Mouse (Mus musculus): Measurements from ENCODE around the gene Sertad2. TPM values are rescaled to one million over a fixed set of nuclear protein-coding genes. Genes with fewer than 3 reads are reported as not detected.

Gene Sertad2
- polyA plus RNA-seq, 1 experiment, result 36.4 TPM

DNA sequence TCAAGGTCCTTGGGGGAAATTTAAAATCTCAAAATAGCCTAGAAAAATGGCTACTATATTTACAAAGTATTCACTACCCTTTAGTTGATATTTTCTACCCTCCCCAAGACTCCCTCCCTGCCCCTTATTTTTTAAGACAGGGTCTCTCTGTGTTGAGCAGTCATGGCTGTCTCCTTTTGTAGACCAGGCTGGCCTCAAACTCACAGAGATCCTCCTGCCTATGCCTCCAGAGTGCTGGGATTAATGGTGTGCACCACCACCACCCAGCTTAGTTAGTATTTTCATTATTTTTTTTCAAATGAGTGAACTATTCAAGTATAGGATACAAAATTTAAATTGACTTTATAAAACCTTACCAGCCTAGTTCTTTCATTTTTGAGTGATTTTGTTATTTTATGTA lies 94.0 kb downstream of the Sertad2 start:
- no peak overlapping the region for H3K4me3 ChIP-seq (ENCODE audit: insufficient read depth, low read length)
- H3K4me1 ChIP-seq (ENCODE audit: control insufficient read depth, insufficient read depth, low read length), result peaks cover 11% of the 10 kb centered on the region
- H3K27ac ChIP-seq (ENCODE audit: insufficient read depth, low read length), result no peak overlapping the region
- TF ChIP-seq POLR2A (IDR thresholded peaks at IDR 0.05; ENCODE audit: low read depth, low read length), result no peak
- no peak for TF ChIP-seq CTCF (IDR thresholded peaks at IDR 0.05; ENCODE audit: borderline replicate concordance, insufficient read depth, low read length)

DNA sequence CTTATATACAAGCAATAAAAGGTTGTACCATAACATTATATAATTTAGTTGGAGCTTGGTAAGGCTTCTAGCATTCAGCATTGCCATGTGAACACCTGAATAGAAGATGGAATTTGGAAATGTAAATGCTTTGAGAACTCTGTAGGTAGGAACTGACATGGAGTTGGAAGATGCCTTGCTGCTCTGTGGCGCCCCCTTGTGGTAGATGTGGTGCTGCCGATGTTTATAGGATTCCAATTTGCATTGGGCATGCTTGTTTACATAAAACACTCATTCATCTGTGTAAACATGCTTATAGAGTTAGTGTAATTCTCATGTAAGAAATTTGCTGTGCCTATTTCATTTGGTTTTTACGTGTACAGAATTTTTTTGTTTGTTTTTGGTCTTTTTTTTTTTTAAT lies 95.8 kb downstream of the Sertad2 start:
- Histone ChIP-seq H3K27ac (ENCODE audit: insufficient read depth, low read length) (no peak overlapping the region), H3K4me3 (ENCODE audit: insufficient read depth, low read length) (no peak overlapping the region), H3K4me1 (ENCODE audit: control insufficient read depth, insufficient read depth, low read length) (peaks cover 13% of the 10 kb centered on the region)
- TF ChIP-seq POLR2A (IDR thresholded peaks at IDR 0.05; ENCODE audit: low read depth, low read length) (no peak), CTCF (IDR thresholded peaks at IDR 0.05; ENCODE audit: borderline replicate concordance, insufficient read depth, low read length) (peak; percentile 80)

GRCm38 (mm10) chr11:20639918-20640447 lies 96.9 kb downstream of the Sertad2 start:
- Histone ChIP-seq H3K27ac (ENCODE audit: insufficient read depth, low read length) (peak overlapping the region; percentile 14; the same call in 1 of the 2 replicates), H3K4me1 (ENCODE audit: control insufficient read depth, insufficient read depth, low read length) (peaks cover 13% of the 10 kb centered on the region; the same call in 1 of the 2 replicates), H3K4me3 (ENCODE audit: insufficient read depth, low read length) (no peak overlapping the region)
- TF ChIP-seq CTCF (IDR thresholded peaks at IDR 0.05; ENCODE audit: borderline replicate concordance, insufficient read depth, low read length) (no peak), POLR2A (IDR thresholded peaks at IDR 0.05; ENCODE audit: low read depth, low read length) (no peak)

DNA sequence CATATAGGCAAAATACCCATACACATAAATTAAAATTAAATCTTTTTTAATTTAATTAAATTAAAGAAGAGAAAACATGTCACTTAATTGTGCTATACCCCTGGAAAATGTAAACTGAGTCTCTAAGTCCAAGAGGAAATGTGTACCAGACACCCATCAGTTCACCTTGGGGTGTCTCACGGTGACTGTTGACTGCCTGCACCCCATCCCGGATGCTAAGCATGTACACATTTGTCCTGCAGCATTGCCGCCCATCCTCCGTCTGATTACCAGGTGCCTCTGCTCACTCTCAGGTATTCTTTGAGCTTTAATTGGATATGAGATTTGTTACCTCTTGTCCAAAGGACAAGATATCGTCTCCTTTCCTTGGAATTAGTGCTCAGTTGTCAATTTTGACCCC lies 99.3 kb downstream of the Sertad2 start:
- Histone ChIP-seq H3K4me3 (ENCODE audit: insufficient read depth, low read length) (no peak overlapping the region), H3K27ac (ENCODE audit: insufficient read depth, low read length) (no peak overlapping the region), H3K4me1 (ENCODE audit: control insufficient read depth, insufficient read depth, low read length) (peaks cover 24% of the 10 kb centered on the region)
- TF ChIP-seq POLR2A (IDR thresholded peaks at IDR 0.05; ENCODE audit: low read depth, low read length) (no peak), CTCF (IDR thresholded peaks at IDR 0.05; ENCODE audit: borderline replicate concordance, insufficient read depth, low read length) (no peak)

DNA sequence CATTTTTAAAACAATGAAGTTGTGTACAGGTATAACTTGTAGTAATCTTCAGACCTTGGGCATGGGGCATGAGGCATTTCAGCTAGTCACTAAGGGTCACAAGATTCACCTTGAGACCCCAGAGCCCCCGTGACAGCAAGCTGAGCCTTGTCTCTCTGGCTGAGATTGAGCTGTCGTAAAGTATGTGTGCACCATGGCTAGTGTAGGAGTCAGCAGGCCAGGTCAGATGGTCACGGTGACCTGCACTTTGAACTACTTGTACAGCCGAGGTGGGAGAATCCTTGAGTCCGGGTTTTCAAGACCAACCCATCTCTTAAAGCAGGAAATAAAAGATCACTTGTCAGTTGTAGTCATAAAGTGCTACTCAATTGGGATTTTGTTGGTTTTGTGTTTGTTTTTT lies 100.1 kb downstream of the Sertad2 start:
- H3K27ac ChIP-seq (ENCODE audit: insufficient read depth, low read length), result no peak overlapping the region
- peaks cover 28% of the 10 kb centered on the region for H3K4me1 ChIP-seq (ENCODE audit: control insufficient read depth, insufficient read depth, low read length)
- H3K4me3 ChIP-seq (ENCODE audit: insufficient read depth, low read length), result no peak overlapping the region
- no peak for TF ChIP-seq CTCF (IDR thresholded peaks at IDR 0.05; ENCODE audit: borderline replicate concordance, insufficient read depth, low read length)
- no peak for TF ChIP-seq POLR2A (IDR thresholded peaks at IDR 0.05; ENCODE audit: low read depth, low read length)

DNA sequence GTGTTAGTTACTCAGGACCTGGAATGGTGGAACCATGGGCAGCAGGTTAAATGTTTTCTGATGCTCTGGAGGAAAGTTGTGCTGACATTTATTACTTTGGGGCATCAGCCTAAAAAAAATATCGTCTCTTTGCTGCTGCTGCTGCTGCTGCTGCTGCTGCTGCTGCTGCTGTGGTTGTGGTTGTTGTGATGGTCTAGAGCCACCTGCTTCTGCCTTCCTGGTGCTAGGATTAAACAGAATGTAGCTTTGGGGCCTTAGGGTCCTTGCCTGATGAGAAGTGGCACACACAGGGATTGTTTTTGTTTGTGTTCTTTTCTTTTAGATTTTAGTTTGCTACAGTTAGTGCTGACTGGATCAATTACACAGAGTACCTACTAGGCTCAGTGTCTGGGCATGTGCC lies 101.1 kb downstream of the Sertad2 start:
- TF ChIP-seq CTCF (IDR thresholded peaks at IDR 0.05; ENCODE audit: borderline replicate concordance, insufficient read depth, low read length), result no peak
- TF ChIP-seq POLR2A (IDR thresholded peaks at IDR 0.05; ENCODE audit: low read depth, low read length), result no peak
- H3K4me3 ChIP-seq (ENCODE audit: insufficient read depth, low read length), result no peak overlapping the region
- no peak overlapping the region for H3K27ac ChIP-seq (ENCODE audit: insufficient read depth, low read length)
- peaks cover 28% of the 10 kb centered on the region for H3K4me1 ChIP-seq (ENCODE audit: control insufficient read depth, insufficient read depth, low read length)

DNA sequence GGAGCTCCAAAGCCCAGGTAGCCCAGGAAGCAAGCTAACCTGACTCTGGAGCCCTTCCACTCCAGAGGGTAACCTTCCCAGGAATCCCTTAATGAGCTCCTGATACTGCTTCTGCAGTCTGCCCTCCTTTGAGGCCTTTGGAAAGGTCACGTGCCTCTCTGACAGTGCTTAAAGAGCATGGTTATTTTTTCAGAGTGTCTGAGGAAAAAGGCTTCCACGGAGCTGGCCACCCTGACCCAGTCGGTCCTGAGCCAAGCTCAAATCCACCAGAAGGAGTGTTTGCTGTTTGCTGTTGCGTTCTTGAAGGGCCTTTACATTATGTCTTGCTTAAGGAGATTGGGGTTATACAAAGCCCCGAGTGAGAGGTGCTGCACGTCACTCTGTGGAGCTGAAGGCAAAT lies 101.8 kb downstream of the Sertad2 start:
- TF ChIP-seq CTCF (IDR thresholded peaks at IDR 0.05; ENCODE audit: borderline replicate concordance, insufficient read depth, low read length) (no peak), POLR2A (IDR thresholded peaks at IDR 0.05; ENCODE audit: low read depth, low read length) (no peak)
- no peak overlapping the region for H3K27ac ChIP-seq (ENCODE audit: insufficient read depth, low read length)
- no peak overlapping the region for H3K4me3 ChIP-seq (ENCODE audit: insufficient read depth, low read length)
- H3K4me1 ChIP-seq (ENCODE audit: control insufficient read depth, insufficient read depth, low read length), result peaks cover 25% of the 10 kb centered on the region

GRCm38 (mm10) chr11:20645521-20645920 lies 102.5 kb downstream of the Sertad2 start:
- no peak for TF ChIP-seq POLR2A (IDR thresholded peaks at IDR 0.05; ENCODE audit: low read depth, low read length)
- TF ChIP-seq CTCF (IDR thresholded peaks at IDR 0.05; ENCODE audit: borderline replicate concordance, insufficient read depth, low read length), result no peak
- Histone ChIP-seq H3K4me3 (ENCODE audit: insufficient read depth, low read length) (no peak overlapping the region), H3K4me1 (ENCODE audit: control insufficient read depth, insufficient read depth, low read length) (peaks cover 23% of the 10 kb centered on the region), H3K27ac (ENCODE audit: insufficient read depth, low read length) (no peak overlapping the region)

DNA sequence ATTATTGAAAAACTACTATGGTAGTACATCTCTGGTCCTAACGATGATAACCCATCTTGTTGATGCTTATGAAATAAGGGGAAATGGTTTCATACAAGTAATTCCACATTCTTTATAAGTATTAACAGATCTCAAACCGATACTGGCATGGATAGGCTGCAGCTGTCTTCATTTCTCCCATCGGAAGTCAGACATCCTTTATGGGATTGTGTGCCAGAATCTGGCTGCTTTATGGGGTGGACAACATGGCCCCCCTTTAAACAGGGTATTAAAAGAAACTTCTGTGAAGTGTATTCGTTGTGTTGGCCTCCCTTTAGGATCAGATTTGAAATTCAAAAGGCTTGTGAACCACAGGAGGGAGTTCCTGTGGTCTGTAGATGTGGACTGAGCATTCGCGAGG lies 103.1 kb downstream of the Sertad2 start:
- Histone ChIP-seq H3K4me1 (ENCODE audit: control insufficient read depth, insufficient read depth, low read length) (peaks cover 22% of the 10 kb centered on the region), H3K4me3 (ENCODE audit: insufficient read depth, low read length) (no peak overlapping the region), H3K27ac (ENCODE audit: insufficient read depth, low read length) (no peak overlapping the region)
- TF ChIP-seq POLR2A (IDR thresholded peaks at IDR 0.05; ENCODE audit: low read depth, low read length) (no peak), CTCF (IDR thresholded peaks at IDR 0.05; ENCODE audit: borderline replicate concordance, insufficient read depth, low read length) (no peak)

DNA sequence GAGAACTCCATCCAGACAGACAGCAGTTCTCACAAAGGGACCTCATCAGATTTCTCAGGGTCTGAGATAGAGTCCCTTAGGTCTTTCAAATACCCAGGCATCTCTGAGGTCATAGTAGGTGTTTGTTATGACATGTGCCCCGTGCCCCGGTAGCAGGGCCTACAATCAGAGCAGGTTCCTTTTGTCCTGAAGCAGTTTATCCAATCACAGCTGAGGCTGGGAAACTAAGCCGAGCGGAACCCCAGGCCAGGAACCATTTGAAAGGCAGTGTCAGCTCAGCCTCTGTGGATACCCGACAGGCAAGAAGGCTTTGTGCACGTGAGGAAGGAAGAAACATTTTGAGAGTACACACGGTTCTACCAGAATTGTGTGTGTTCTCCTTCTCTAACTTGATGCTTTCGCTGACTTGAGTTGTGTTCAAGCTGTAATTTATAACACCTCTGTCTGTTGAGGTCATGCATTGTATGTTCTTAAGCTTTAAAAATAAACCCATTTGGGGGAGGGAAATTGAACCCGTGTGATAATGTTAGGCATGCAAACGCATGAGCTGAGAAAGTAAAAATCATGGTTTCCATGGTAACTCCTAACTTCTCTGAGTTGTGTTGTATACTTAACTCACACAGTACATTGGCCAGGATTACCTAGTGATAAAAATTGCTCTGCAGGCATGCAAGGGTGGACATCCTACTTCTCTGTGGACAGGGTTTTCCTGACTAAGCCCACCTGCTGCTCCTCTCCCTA lies 104.1 kb downstream of the Sertad2 start:
- Histone ChIP-seq H3K4me1 (ENCODE audit: control insufficient read depth, insufficient read depth, low read length) (peaks cover 25% of the 10 kb centered on the region), H3K27ac (ENCODE audit: insufficient read depth, low read length) (0 out of 2 replicates have a peak overlapping the region, but pooled peaks have one; percentile 13), H3K4me3 (ENCODE audit: insufficient read depth, low read length) (no peak overlapping the region)
- TF ChIP-seq POLR2A (IDR thresholded peaks at IDR 0.05; ENCODE audit: low read depth, low read length) (no peak), CTCF (IDR thresholded peaks at IDR 0.05; ENCODE audit: borderline replicate concordance, insufficient read depth, low read length) (no peak)

Measured in embryonic fibroblast, embryonic 13.5 days (primary cell).